Mouse (Mus musculus): ENCODE data around the gene Tmco4.

The Tmco4 gene

DNA sequence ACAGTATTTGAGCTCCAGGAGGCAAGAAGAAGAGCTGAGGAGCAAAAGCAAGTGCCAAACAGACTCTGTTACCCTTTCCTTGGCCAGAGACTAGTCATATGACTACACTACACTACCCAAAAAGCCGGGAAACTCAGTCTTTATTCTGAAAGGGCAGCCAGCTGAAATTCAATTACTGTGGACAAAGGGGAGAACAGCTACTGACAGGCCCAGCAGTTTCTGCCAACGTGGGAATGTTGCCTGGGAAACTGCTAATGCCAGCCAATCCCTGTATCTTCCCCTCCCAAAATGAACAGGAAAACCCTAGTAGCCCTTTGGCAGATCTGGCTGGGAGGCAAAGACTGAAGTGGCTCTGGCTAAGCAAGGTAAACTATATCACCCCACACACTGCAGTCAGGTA is 51.7 kb downstream of the Tmco4 start:
- no peak for DNase-seq

DNA sequence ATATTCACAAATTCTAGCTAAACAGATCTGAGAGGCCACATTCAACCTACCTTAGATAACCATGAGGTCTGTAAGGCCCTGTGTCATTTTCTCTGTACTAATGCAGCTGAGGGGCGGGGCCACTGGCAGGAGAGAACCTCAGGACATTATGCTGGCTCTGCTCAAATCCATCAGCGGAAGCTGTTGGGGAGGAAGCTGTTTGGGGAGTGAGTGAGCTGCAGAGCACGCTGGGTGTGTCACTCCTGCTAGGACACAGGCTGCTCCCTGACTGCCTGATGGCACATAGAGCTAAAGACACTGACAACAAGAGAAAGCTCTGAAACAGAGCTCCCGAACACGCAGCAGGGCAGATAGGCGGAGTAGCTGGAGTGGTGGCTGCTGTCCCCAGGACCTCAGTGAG is 58.0 kb downstream of the Tmco4 start:
- DNase-seq = no peak

DNA sequence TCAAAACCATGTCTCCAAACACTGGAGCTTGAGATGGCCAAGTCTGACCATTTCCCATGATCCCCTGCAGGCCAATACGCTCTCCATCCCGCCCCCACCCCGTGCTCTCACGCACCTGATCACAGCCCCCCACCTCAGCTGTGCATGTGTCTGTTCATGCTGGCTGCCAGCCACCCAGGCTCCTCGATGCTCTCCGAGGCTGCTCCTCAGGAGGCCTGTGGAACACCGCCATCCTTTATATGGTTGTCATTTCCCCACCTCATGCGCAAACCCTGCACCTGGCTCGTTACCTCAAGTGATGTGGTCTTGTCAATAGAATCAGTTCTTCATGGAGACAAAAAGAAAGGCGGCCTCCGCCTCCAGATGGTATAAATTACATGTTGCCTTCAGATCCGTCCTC is 59.8 kb downstream of the Tmco4 start:
- DNase-seq = no peak

DNA sequence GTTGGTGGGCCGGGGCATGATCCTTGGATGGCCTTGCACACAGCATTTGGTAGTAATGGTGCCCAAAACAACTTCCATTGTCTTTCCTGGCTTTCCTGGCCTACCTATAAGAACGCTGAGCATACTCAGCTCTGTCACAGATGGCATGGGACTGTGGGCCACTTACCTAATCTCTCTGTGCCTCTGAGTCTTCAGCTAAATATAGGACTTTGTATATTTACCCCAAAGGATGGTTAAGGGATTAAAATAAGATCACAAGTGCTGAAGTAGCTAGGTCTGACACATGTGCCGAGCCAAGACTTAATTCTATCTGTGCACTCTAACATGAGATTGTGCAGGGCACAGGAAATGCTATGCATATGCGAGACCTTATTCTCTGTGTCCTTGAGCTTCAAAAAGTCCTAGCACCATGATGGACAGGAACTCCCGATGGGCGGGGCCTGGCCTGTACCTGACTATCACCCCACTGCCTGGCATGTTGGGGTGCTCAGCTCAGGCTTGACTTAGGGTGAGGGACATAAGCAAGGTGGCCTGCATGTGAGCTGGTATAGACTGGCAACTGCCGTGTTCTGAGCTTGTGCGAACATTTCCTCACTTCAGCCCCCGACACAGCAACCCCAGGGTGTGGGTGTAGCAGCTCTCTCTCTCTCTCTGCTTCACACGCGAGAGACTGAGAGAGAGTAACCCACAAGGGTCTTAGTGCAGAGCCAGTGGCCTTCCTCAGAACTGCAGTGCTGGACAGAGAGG is 60.7 kb downstream of the Tmco4 start:
- no peak for DNase-seq

DNA sequence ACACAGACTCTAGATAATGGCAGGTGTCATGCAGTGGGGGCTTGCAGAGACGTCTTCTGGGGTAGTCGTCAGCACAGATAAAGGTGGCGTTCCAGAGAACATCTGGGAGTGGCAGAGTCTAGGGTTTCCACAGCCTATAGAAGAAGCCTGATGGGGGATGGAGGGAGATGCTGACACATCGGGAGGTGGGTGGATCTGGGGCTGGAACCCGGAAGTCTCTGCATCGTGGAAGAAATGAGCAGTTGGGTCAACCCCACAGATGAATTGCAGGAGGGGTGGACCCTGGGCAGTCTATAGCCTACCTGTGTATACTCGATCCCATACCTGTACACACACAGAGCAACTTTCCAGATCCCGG is 61.3 kb downstream of the Tmco4 start:
- no peak for DNase-seq

DNA sequence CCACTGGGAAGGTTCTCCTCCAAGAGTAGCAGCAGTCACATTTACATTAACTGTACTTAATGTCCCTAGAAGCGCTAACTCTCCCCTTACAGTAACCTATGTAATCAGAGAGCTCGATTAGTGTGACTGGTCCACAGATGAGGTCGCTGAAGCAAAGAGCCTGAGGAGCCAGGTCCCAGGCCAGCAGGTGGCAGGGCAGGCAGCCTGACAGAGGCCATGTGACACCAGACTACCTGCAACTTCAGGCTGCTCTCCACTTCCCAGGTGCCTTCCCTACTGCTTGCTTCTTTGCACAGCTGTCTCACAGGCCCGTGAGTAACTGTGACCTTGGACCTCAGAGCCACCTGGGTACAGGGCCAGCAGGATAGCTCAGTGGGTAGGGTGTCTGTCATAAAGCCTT is 61.9 kb downstream of the Tmco4 start:
- no peak for DNase-seq

DNA sequence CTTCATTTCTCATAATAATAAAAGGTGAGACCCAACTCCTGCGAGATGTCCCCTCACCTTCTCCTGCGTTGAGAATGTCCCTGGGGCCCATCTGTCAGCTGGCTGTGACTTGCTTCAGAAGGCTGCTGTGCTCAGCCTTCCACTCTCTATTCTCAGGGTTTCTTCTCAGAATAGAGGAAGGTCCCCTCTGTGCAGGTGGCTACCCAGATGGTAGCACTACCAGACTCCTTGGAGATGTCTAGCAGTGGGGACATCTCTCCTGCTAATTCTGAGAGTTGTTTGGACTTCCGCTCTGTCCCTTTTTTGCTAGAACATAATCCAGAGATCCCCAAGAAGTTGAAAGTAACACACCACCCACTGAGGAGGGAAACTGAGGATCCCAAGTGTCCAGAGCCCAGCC is 62.3 kb downstream of the Tmco4 start:
- no peak for DNase-seq

DNA sequence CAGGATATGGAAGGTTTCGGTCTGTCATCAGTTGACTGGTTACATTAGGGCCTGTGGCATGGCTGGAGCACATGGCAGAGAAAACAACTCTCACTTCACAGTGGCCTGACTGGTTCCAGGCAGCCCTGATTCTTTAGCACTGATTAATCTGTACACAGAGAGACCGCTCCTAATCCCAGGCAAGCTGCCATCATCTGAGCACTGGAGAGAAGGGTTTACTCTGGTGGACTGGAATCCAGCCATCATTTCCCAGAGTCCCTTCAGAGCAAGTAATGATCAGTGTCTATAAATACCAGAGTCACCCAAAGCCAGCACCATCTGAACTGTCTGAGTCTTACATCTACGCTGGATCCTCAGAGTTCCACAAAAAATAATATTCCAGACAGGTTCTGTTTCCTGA is 63.1 kb downstream of the Tmco4 start:
- DNase-seq = no peak

DNA sequence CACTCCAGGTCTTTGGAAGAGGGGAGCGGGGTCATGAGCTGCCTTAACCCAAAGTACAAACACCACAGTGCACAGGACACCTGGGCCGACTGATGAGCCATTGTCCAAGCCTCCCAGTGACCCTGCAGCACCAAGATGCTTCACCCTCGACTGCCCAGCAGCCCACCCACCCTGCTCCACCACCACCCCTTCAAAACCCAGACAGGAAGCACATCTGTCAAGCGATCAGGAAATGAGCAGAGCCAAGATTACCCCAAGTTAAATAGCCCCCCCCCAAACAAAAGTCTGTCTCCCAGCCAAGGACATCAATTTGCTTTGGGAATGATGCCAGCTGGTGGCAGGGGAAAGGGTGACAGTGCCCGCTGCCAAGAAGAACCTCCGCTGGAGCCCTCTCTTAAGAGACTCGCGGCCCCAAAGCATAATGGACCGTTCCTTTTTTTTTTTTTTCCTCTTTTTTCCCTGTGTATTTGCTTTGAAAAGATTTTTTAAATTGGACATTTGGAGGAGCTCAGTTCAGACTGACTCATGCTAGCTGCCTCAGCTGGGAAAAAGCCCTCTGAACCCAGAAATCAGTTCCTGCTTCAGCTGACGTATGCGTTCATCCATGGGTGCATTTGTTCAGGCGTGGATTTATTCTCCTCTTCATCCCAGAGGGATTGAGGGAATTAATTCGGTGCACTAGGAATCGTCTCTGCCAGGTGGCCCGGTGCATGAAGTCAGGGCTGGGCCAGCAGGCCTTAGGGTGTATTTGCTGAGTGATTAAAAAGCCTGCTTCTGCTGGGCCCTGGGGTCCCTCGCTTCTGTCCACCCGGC is 65.3 kb downstream of the Tmco4 start:
- no peak for DNase-seq

DNA sequence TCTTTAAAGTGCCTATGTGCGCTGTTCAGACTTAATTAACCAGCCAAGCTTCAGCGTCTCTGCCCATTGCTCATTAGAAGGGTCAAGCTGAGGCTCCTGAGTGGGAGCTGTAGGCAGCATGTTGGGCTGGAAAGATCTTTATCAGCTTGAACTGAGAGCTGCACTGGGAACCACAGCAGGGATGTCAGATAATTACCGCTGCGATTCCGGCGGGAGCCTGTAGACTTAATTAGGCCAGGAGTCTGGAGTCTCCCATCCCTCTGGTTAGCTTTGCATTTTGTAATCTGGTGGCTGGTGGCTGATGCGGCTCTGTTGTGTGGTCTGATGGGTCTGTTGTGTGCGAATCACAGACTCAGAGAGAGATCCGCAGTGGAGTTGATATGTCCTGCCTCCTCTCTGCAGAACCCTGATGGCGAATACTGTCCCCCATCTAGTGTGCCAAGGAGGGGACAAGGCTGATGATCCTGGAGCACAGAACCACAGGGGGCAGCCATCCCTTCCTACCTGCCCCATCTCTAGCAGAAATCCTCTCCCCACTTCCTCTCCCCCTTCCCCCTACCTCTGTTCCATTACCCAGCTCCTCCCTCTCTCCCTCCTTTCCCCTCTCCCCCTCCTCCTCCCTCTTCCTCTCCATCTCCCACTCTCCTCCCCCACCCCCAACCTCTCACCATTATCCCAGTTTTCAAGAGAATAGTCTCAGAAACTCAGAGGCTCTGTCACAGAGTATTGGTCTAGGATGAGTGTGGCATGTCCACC is 67.6 kb downstream of the Tmco4 start:
- DNase-seq = no peak

DNA sequence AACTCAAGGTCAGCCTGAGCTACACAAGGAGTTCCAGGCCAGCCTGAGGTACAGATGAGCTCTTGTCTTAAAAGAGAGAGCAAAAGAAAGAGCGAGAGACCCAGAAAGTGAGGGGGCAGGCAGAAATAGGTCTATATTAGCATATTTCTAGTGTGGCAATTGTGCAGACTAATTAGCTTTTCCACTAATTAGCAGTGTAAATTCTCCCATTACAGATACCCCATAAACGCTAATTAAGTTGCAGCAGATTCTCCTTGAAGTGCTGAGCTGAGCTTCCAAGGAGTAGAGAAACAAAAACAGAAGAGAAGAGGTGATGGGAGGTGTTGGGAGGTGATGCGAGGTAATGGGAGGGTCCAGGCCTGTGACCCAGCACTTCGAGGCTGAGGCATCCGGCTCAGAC is 69.9 kb downstream of the Tmco4 start:
- no peak for DNase-seq

DNA sequence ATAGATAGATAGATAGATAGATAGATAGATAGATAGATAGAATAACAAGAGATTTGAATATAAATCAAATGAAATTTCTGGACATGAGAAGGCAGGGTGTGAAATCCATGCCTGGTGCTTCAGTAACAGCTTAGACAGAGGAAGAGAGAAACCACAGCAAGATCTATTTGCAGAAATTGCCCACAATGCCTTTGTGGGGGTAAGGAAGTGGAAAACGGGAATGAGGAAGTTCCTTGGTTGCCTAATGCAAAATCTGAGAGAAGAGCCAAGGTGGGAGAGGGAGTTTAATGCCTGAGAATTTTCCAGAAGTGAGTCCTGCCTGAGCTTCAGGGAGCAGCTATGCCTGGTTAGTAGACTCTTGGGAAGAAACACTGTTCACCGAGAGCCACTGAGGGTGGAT is 70.9 kb downstream of the Tmco4 start:
- no peak for DNase-seq

DNA sequence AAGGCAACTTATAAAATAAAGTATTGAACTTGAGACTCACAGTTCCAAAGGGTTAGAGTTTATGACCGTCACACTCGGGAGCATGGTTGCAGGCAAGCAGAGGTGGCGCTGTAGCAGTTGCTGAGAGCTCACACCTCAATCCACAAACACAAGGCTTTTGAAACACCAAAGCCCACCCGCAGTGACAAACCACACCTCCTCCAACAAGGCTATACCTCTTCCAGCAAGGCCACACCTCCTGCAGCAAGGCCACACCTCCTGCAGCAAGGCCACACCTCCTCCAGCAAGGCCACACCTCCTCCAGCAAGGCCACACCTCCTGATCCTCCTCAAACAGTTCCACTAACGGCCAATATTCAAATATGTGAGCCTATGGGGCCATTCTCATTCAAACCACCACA is 71.9 kb downstream of the Tmco4 start:
- DNase-seq = no peak

DNA sequence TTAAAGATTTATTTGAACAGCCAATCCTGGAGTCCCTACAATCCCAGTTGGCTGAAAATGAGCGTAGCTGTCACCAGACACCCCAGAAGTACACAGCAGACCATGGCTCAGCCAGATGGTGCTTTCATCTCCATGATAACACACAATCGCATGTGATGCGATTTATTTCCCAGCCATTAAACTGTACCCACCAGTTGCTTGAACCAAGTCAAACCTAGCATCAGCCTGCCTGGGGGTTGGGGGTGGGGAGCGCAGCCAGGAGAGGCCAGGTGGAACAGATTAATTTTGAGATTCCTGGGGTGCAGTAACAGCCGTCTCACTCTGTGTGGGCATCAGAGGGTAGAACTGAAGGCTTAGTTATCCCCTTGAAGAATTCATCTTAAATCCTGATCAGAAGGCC is 73.7 kb downstream of the Tmco4 start:
- no peak for DNase-seq

DNA sequence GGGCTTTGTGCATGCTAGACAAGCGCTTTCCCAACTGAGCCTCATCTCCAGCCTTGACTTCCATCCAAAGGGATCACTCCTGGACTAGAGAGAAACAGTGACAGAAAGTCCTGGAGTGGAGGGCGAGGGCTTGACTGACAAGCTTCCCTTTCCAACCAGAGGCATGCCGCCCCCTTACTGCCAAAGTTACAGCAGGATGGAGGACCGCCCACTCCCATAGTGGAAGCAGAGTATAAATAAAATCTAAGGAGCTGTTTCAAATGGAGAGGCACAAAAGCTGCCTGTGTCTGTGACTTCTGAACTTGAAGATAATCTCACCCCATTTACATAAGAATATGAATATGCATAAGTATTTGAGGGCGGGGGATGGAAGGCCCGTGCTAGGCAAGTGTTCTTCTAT is 75.8 kb downstream of the Tmco4 start:
- DNase-seq = no peak

DNA sequence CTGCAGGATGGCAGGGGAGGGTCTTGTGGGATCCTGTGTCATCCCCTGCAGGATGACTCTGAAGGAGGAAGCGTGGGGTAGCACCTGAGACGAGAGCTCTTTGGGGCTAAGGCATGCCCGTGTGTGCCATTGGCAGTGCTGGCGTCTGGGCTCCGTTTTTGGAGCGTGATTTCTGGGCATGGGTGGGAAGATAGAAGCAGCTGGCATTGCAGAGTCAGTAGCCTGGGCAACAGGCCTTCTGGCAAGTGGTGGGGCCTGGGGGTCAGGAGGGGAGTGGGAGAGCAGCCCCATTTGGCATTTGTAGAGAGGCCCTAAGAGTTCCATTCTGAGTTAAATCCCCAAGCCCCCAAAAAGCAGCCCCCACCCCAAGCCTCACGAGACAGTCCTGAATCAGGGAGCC is 80.1 kb downstream of the Tmco4 start:
- no peak for DNase-seq

DNA sequence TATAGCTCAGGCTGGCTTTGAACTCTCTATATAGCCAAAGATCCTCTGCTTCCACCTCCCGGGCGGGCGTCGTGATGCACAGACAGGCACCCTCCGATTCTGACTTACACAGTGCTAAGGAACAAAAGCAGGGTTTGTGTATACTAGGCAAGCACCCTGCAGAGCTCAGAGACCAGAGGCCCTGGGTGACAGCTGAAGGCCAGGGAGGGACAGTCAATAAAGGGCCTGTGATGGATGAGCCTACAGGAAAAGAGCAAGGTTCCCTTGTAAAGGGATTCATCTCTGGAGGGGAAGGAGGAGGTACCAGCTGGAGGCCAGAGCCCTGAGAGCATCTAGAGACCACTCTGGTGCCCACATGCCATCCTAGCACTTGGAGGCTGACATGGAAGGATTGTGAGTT is 80.7 kb downstream of the Tmco4 start:
- no peak for DNase-seq

DNA sequence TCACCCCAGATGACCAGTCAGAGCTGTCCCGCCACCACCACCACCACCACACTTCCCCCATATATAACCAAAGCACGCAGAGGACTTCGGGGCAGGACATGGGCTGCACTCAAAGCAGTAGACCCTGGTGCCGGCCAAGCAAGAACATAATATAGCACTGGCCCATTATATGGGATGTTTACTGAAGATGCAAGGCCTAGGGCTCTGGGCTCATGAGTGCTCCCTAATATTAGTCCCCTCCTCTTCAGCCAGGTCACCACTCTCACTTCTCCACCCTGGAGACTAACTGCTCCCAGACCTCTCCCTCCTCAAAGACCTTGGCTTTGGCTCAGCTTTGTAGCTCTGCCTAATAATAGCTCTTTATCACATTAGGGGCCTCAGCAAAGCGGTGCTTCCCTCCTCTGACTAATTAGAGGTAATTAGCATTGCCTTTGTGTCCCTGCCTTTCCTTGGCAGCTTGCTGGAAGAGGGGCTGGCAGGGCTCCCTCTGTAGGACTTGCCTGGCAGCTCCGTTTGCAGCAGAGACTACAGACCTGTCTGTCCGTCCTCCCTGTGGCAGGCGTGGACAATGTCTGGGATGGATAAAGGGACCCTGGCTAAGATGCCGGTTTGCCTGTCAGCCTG is 81.7 kb downstream of the Tmco4 start:
- no peak for DNase-seq

DNA sequence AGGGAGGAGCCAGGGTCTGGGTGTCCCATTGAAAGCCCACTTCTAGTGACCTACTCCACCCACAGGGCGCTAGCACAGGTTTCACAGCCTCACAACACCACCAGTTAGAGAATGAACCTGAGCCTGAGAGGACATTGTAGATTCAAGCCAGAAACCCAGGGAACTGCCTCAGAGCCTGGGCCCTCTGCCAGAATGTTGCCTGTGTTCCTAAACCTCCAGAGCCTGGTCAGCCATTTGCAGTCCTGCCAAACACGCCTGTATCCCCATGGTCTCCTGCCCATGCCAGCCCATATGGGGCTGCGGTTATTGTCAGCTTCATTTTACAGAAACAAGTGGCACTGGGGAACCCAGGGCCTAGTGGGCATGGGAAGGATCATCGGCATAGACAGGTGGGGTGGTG is 82.6 kb downstream of the Tmco4 start:
- no peak for DNase-seq

DNA sequence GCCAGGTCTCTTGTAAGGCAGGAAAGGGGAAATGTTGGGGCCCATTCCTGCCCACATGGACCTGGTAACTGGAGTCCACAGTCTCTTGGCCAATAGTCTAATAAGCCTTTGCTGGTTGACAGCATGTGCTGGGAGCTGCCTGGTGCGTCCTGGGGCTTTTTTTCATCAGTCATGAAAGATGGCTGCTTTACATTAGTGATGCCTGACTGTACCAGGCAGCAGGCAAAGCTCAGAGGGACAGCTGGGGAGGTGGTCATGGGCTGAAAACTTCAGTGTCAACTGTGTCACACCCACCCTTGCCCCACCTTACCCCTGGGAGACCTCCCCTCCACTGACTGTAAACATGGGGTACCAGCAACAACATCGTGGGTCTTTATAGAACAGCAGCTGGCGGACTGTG is 83.1 kb downstream of the Tmco4 start:
- no peak for DNase-seq

DNA sequence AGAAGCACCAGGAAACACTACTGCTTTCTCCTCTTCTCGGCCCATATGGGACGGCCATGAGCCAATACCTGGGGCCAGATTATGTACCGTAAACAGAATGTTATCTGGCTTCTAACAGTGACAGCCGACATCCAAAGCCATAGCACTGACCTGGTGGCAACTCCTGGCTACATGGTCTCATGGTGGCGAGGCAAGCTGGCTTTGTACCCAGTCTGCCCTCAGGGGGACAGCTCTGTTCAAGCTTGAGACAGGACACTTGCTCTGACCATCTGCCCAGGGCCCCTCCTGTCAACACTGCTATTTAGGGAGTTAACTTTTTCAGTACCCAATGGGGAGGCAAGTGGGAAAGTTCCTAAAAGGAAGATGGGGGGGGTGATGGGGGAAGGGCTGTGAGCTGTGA is 84.6 kb downstream of the Tmco4 start:
- no peak for DNase-seq

DNA sequence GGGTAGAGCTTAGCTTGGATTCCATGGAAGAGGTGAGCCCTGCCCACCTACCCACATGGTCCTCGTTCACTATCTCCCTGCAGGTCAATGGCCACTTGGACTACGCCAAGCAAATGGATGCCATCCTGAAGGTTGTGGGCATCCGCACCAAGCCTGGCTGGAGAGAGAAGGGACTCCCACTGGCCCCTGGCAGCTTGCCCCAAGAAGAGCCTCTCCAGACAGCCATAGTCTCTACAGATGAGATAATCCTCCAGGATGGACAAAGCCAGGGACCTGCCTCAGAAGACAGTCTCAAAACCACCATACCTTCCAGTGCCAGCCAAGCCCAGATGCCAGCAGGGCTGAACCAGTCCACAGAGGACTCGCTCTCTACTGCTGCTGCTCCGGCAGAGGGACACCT is 85.3 kb downstream of the Tmco4 start:
- no peak for DNase-seq

DNA sequence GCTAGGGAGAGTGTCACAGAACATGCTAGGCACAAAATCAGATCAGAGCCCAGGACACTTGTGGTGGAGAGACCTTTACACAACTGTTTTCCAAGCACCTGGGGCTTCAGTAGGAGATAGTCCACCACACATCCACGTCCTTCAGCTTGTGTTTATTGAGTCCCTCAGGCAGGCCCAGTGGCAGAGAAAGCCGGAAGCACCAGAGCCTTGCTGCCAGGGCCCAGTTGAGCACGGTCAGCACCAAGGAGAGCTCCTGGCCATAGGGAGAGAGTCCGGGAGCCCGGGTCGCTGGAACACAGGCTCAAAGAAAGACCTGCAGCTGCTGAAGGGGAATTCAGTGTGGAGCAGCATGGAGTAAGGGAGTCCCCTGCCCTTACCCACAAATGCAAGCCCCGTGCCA is 86.9 kb downstream of the Tmco4 start:
- no peak for DNase-seq

DNA sequence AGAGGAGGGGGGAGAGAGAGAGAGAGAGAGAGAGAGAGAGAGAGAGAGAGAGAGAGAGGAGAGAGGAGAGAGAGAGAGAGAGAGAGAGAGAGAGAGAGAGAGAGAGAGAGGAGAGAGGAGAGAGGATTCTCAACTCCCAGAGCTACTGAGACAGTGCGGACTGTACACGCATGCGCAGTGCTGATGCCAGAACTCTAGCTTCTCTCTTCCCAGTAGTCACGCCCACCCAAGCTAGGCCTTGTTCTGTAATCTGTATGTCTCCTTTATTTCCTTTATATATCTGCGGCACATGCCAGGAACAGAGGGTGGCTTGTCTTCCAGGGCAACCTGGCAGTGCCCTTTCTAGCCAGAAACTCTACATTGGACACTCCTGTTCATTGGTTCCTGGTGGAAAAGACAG is 92.1 kb downstream of the Tmco4 start:
- no peak for DNase-seq
